ENCODE assay signal across 8 mouse cellular contexts in genomic region chr7:29039985-29040661, GRCm38 (mm10). TPM values are rescaled to one million over a fixed set of nuclear protein-coding genes. Genes with fewer than 3 reads are reported as not detected.
A peak's percentile ranks its signal among the peaks of the same experiment; 100 is the strongest.
DNase-seq lines count a peak whose midpoint lies in the region; ATAC-seq and TF ChIP-seq lines count a peak whose summit lies in the region.

No protein-coding gene starts in this region.

- ATAC-seq in lung, postnatal 0 days = no peak
- ATAC-seq in embryonic facial prominence, embryonic 12.5 days (ENCODE audit: insufficient number of reproducible peaks, insufficient read depth, low FRiP score, low TSS enrichment) = peak; percentile 17; the same call in 1 of the 2 replicates
- ATAC-seq in liver, embryonic 13.5 days (ENCODE audit: low read depth) = peak; percentile 59
- no peak; the same call in 1 of the 2 replicates for ATAC-seq in stomach, embryonic 15.5 days (ENCODE audit: insufficient read depth, low FRiP score, low read depth)
- no peak for ATAC-seq in monocyte, adult 5-6 weeks (replicated peaks; ENCODE audit: insufficient number of reproducible peaks, low FRiP score, low TSS enrichment, poor library complexity, severe bottlenecking)

- intact Hi-C loops in heart, postnatal 25 days (cut with DNase I) = loop anchor here (2.0 to 10.0 kb wide), 7 partner anchors 48 to 259 kb away; partner anchors contain the start of genes Eif3k, Lgals7 and Map4k1

- H3K4me1 ChIP-seq in lung, postnatal 0 days (ENCODE audit: insufficient read depth, low read depth, low read length) = peaks cover 6% of the 10 kb centered on the region; the same call in 1 of the 2 replicates
- H3K4me1 ChIP-seq in embryonic facial prominence, embryonic 12.5 days = peaks cover 18% of the 10 kb centered on the region; the same call in 1 of the 2 replicates
- H3K4me1 ChIP-seq in liver, embryonic 13.5 days (replicated peaks) = peaks cover 25% of the 10 kb centered on the region
- H3K4me1 ChIP-seq in stomach, embryonic 15.5 days = peaks cover 27% of the 10 kb centered on the region

- 2% methylated on average over 26 of the region's 26 CpGs for WGBS in lung, postnatal 0 days
- WGBS in embryonic facial prominence, embryonic 12.5 days = 2% methylated on average over 26 of the region's 26 CpGs
- WGBS in liver, embryonic 13.5 days (ENCODE audit: insufficient replicate concordance) = under 1% methylated on average over 26 of the region's 26 CpGs
- 2% methylated on average over 26 of the region's 26 CpGs for WGBS in stomach, embryonic 15.5 days

- no peak overlapping the region for H3K27ac ChIP-seq in lung, postnatal 0 days (ENCODE audit: low read length)
- peak overlapping the region; percentile 60 for H3K27ac ChIP-seq in embryonic facial prominence, embryonic 12.5 days
- H3K27ac ChIP-seq in liver, embryonic 13.5 days = peak overlapping the region; percentile 35; the same call in 1 of the 2 replicates
- peak overlapping the region; percentile 36; the same call in 1 of the 2 replicates for H3K27ac ChIP-seq in stomach, embryonic 15.5 days

- no peak overlapping the region for H3K4me3 ChIP-seq in lung, postnatal 0 days (ENCODE audit: low read depth, low read length)
- H3K4me3 ChIP-seq in embryonic facial prominence, embryonic 12.5 days = peak overlapping the region; percentile 42
- peak overlapping the region; percentile 63 for H3K4me3 ChIP-seq in liver, embryonic 13.5 days (replicated peaks)
- H3K4me3 ChIP-seq in stomach, embryonic 15.5 days (replicated peaks) = peak overlapping the region; percentile 43

- H3K9ac ChIP-seq in lung, postnatal 0 days (replicated peaks; ENCODE audit: low read depth) = no peak overlapping the region
- peak overlapping the region; percentile 59 for H3K9ac ChIP-seq in embryonic facial prominence, embryonic 12.5 days
- H3K9ac ChIP-seq in liver, embryonic 13.5 days = peak overlapping the region; percentile 75
- peak overlapping the region; percentile 17; the same call in 1 of the 2 replicates for H3K9ac ChIP-seq in stomach, embryonic 15.5 days

- no peaks in the 10 kb centered on the region for H3K9me3 ChIP-seq in lung, postnatal 0 days (ENCODE audit: low read length)
- H3K9me3 ChIP-seq in embryonic facial prominence, embryonic 12.5 days = no peaks in the 10 kb centered on the region
- H3K9me3 ChIP-seq in liver, embryonic 13.5 days (replicated peaks) = no peaks in the 10 kb centered on the region
- no peaks in the 10 kb centered on the region for H3K9me3 ChIP-seq in stomach, embryonic 15.5 days

- DNase-seq in lung, postnatal 0 days (ENCODE audit: low spot score) = no peak
- no peak for DNase-seq in lung, postnatal 14 days
- peak; percentile 6 for DNase-seq in heart, postnatal 25 days (ENCODE audit: low spot score)
- peak; percentile 32 for DNase-seq in liver, embryonic 13.5 days
- no peak for DNase-seq in adrenal gland, adult 8-10 months

- peak overlapping the region; percentile 44 for H3K4me2 ChIP-seq in lung, postnatal 0 days (replicated peaks; ENCODE audit: low read depth, low read length)
- H3K4me2 ChIP-seq in embryonic facial prominence, embryonic 12.5 days (replicated peaks) = peak overlapping the region; percentile 81
- peak overlapping the region; percentile 85 for H3K4me2 ChIP-seq in liver, embryonic 13.5 days
- H3K4me2 ChIP-seq in stomach, embryonic 15.5 days = peak overlapping the region; percentile 86

- no peaks in the 10 kb centered on the region for H3K36me3 ChIP-seq in lung, postnatal 0 days (ENCODE audit: insufficient read depth, low read length)
- H3K36me3 ChIP-seq in embryonic facial prominence, embryonic 12.5 days = no peaks in the 10 kb centered on the region
- no peaks in the 10 kb centered on the region; the same call in 1 of the 2 replicates for H3K36me3 ChIP-seq in liver, embryonic 13.5 days
- H3K36me3 ChIP-seq in stomach, embryonic 15.5 days = no peaks in the 10 kb centered on the region

- no peak for TF ChIP-seq CTCF in lung, postnatal 0 days (IDR thresholded peaks at IDR 0.05)

- no peak for TF ChIP-seq EP300 in lung, postnatal 0 days (IDR thresholded peaks at IDR 0.05)

- H3K27me3 ChIP-seq in lung, postnatal 0 days (replicated peaks; ENCODE audit: insufficient read depth, low read length) = no peaks in the 10 kb centered on the region
- H3K27me3 ChIP-seq in embryonic facial prominence, embryonic 12.5 days = 0 out of 2 replicates have a peak, but pooled peaks cover under 1% of the 10 kb centered on the region
- H3K27me3 ChIP-seq in liver, embryonic 13.5 days = no peaks in the 10 kb centered on the region
- no peaks in the 10 kb centered on the region for H3K27me3 ChIP-seq in stomach, embryonic 15.5 days (replicated peaks)

RNA-seq across cellular contexts. Expression of gene Map4k1, which starts 58.3 kb away (rescaled TPM):
- polyA plus RNA-seq in lung, postnatal 0 days (2015; fragmentation: Nextera tagmentation; extraction: Ambion mirVana) = 2.0 and 3.5 TPM in 2 replicates
- 6.7 and 9.3 TPM in 2 replicates for polyA plus RNA-seq in embryonic facial prominence, embryonic 12.5 days (2016; fragmentation: Nextera tagmentation; extraction: Ambion mirVana)
- 1 to 10 TPM in 1 of 2 experiments, under 1 TPM in 1; 0.44 to 1.3 TPM for total RNA-seq in heart, postnatal 25 days (2021)
- 27.4 and 29.1 TPM in 2 replicates for polyA plus RNA-seq in liver, embryonic 13.5 days (2015; fragmentation: Nextera tagmentation; extraction: Ambion mirVana)
- 7.8 and 9.3 TPM in 2 replicates for polyA plus RNA-seq in stomach, embryonic 15.5 days (2015; fragmentation: Nextera tagmentation; extraction: Ambion mirVana)
- 31.9 to 70.2 TPM (median 54.1 TPM) in 3 replicates for total RNA-seq in monocyte, adult 5-6 weeks (2017)
- 1 to 10 TPM; 1.4 to 3.9 (median 1.8) TPM for total RNA-seq in adrenal gland, adult 8-10 months (2022)

RNA-seq across cellular contexts. Expression of gene Eif3k, which starts 58.5 kb away (rescaled TPM):
- 287 and 294 TPM in 2 replicates for polyA plus RNA-seq in lung, postnatal 0 days (2015; fragmentation: Nextera tagmentation; extraction: Ambion mirVana)
- polyA plus RNA-seq in embryonic facial prominence, embryonic 12.5 days (2016; fragmentation: Nextera tagmentation; extraction: Ambion mirVana) = 392 and 419 TPM in 2 replicates
- total RNA-seq in heart, postnatal 25 days (2021) = 100 to 1,000 TPM; 148 to 164 TPM
- polyA plus RNA-seq in liver, embryonic 13.5 days (2015; fragmentation: Nextera tagmentation; extraction: Ambion mirVana) = 294 and 308 TPM in 2 replicates
- polyA plus RNA-seq in stomach, embryonic 15.5 days (2015; fragmentation: Nextera tagmentation; extraction: Ambion mirVana) = 370 and 373 TPM in 2 replicates
- 285 to 328 TPM (median 291 TPM) in 3 replicates for total RNA-seq in monocyte, adult 5-6 weeks (2017)
- 100 to 1,000 TPM; 232 to 255 (median 240) TPM for total RNA-seq in adrenal gland, adult 8-10 months (2022)

Comparison
In these comparisons a context has a peak if more than half of its experiments do, and no peak if none do; other contexts are left out.
1. ATAC-seq: peak in embryonic facial prominence, embryonic 12.5 days (single experiment) and liver, embryonic 13.5 days (single experiment); none in lung, postnatal 0 days (single experiment), stomach, embryonic 15.5 days (single experiment) and monocyte, adult 5-6 weeks (single experiment).
2. DNase-seq: peak in heart, postnatal 25 days (single experiment) and liver, embryonic 13.5 days (single experiment); none in lung, postnatal 0 days (single experiment), lung, postnatal 14 days (single experiment) and adrenal gland, adult 8-10 months (single experiment).
3. Peak in every context shown above with its lines, with median percentiles within 50 percentile points of each other: H3K4me2 ChIP-seq.